Mouse (Mus musculus): ENCODE measurements at regions not wholly inside any gene's neighbourhood (a gene's known extent, or its start where the extent isn't known, plus 50 kb on each side); places are given as distances from the start of the nearest gene placed in this dataset.

GRCm38 (mm10) chr2:9704266-9704665, 176.8 kb upstream of the 4930412O13Rik start:
- DNase-seq (ENCODE audit: extremely low read depth, low read depth, low spot score), result no peak
- Histone ChIP-seq H3K27me3 (ENCODE audit: control insufficient read depth, insufficient read depth, low read length) (no peaks in the 10 kb centered on the region), H3K36me3 (ENCODE audit: control insufficient read depth, insufficient read depth, low read length) (no peaks in the 10 kb centered on the region), H3K4me3 (ENCODE audit: insufficient read depth, low read depth, low read length) (no peak overlapping the region), H3K79me2 (ENCODE audit: control insufficient read depth, insufficient read depth, low read length) (no peaks in the 10 kb centered on the region), H3K9ac (ENCODE audit: low read depth, low read length) (no peak overlapping the region), H3K27ac (replicated peaks; ENCODE audit: insufficient read depth, low read depth, low read length) (no peak overlapping the region), H3K4me1 (ENCODE audit: control insufficient read depth, insufficient read depth, low read length) (no peaks in the 10 kb centered on the region)
- 83% methylated on average over 3 of the region's 3 CpGs for WGBS
- TF ChIP-seq CTCF (IDR thresholded peaks at IDR 0.05; ENCODE audit: low read depth, low read length) (no peak), POLR2A (IDR thresholded peaks at IDR 0.05; ENCODE audit: extremely low read depth, insufficient read depth, low read length) (no peak)

DNA sequence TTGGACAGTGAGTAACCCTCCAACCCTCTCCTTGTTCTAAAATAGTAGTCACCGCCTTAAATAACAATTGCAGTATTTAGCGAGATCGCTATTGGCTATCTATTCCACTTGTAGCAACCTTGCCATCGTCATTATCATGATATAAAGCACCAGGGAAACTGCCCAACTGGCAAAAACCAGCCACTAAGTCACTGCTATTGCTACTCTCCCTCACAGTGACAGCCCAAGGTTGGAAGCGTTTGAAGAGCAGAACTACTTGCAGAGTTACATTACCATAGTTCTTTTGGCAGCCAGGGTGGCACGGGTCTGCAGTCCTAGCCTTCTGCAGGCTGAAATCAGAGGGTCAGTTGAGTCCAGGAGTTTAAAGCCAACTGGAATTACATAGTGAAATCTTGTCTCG, 171.6 kb upstream of the 4930412O13Rik start:
- no peak for DNase-seq (ENCODE audit: extremely low read depth, low read depth, low spot score)
- H3K4me1 ChIP-seq (ENCODE audit: control insufficient read depth, insufficient read depth, low read length), result no peaks in the 10 kb centered on the region
- H3K9ac ChIP-seq (ENCODE audit: low read depth, low read length), result no peak overlapping the region
- no peaks in the 10 kb centered on the region for H3K79me2 ChIP-seq (ENCODE audit: control insufficient read depth, insufficient read depth, low read length)
- H3K27me3 ChIP-seq (ENCODE audit: control insufficient read depth, insufficient read depth, low read length), result no peaks in the 10 kb centered on the region
- no peak for TF ChIP-seq POLR2A (IDR thresholded peaks at IDR 0.05; ENCODE audit: extremely low read depth, insufficient read depth, low read length)
- TF ChIP-seq CTCF (IDR thresholded peaks at IDR 0.05; ENCODE audit: low read depth, low read length), result no peak
- WGBS, result 79% methylated on average over 7 of the region's 7 CpGs
- H3K4me3 ChIP-seq (ENCODE audit: insufficient read depth, low read depth, low read length), result no peak overlapping the region
- no peaks in the 10 kb centered on the region for H3K36me3 ChIP-seq (ENCODE audit: control insufficient read depth, insufficient read depth, low read length)
- no peak overlapping the region for H3K27ac ChIP-seq (replicated peaks; ENCODE audit: insufficient read depth, low read depth, low read length)

DNA sequence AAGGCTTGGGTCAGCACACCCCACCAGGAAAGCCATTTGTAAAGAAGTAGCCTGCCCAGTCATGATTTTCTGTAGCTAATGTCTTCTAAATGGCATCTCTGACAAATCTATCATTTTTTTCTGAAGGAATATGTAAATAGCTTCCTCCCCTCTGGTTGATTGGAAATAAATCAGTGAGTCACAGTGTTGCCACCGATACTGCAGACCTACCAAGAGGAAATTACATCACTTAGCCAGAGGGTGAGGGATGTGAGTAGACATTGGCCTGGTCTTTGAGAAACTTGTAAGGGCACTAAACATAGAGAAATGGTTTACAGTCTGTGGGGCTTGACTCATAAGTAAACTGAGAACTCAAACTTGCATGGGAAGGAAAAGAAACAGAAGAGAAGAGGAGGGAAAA, 163.1 kb upstream of the 4930412O13Rik start:
- no peaks in the 10 kb centered on the region for H3K27me3 ChIP-seq (ENCODE audit: control insufficient read depth, insufficient read depth, low read length)
- H3K27ac ChIP-seq (replicated peaks; ENCODE audit: insufficient read depth, low read depth, low read length), result no peak overlapping the region
- no peak overlapping the region for H3K4me3 ChIP-seq (ENCODE audit: insufficient read depth, low read depth, low read length)
- no peaks in the 10 kb centered on the region for H3K36me3 ChIP-seq (ENCODE audit: control insufficient read depth, insufficient read depth, low read length)
- H3K79me2 ChIP-seq (ENCODE audit: control insufficient read depth, insufficient read depth, low read length), result no peaks in the 10 kb centered on the region
- H3K4me1 ChIP-seq (ENCODE audit: control insufficient read depth, insufficient read depth, low read length), result no peaks in the 10 kb centered on the region
- 79% methylated on average over 1 of the region's 1 CpGs for WGBS
- no peak overlapping the region for H3K9ac ChIP-seq (ENCODE audit: low read depth, low read length)
- TF ChIP-seq POLR2A (IDR thresholded peaks at IDR 0.05; ENCODE audit: extremely low read depth, insufficient read depth, low read length) (no peak), CTCF (IDR thresholded peaks at IDR 0.05; ENCODE audit: low read depth, low read length) (no peak)
- no peak for DNase-seq (ENCODE audit: extremely low read depth, low read depth, low spot score)

DNA sequence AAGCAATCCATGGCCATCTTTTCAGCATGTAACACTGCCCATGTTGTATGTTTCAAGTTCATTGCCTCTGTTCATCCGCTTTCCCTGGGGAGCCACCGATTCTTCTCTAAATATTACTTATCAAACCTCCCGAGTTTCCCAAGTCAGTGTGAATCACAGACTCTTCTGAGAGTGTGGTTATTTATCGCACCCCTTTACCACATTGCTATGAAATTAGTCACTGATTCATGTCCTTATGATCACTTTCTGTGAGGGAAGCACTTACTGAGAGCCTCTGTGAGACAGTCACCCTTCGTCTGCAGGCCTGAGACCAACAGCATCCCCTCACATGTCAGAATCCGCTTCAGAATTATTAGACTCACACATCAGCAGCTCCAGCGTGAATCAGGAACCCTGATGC, 147.8 kb upstream of the 4930412O13Rik start:
- no peak for TF ChIP-seq CTCF (IDR thresholded peaks at IDR 0.05; ENCODE audit: low read depth, low read length)
- no peak for TF ChIP-seq POLR2A (IDR thresholded peaks at IDR 0.05; ENCODE audit: extremely low read depth, insufficient read depth, low read length)
- H3K27ac ChIP-seq (replicated peaks; ENCODE audit: insufficient read depth, low read depth, low read length), result no peak overlapping the region
- H3K4me3 ChIP-seq (ENCODE audit: insufficient read depth, low read depth, low read length), result no peak overlapping the region
- H3K4me1 ChIP-seq (ENCODE audit: control insufficient read depth, insufficient read depth, low read length), result no peaks in the 10 kb centered on the region
- H3K27me3 ChIP-seq (ENCODE audit: control insufficient read depth, insufficient read depth, low read length), result no peaks in the 10 kb centered on the region
- H3K36me3 ChIP-seq (ENCODE audit: control insufficient read depth, insufficient read depth, low read length), result no peaks in the 10 kb centered on the region
- no peak for DNase-seq (ENCODE audit: extremely low read depth, low read depth, low spot score)
- no peak overlapping the region for H3K9ac ChIP-seq (ENCODE audit: low read depth, low read length)
- 81% methylated on average over 7 of the region's 7 CpGs for WGBS
- no peaks in the 10 kb centered on the region for H3K79me2 ChIP-seq (ENCODE audit: control insufficient read depth, insufficient read depth, low read length)

DNA sequence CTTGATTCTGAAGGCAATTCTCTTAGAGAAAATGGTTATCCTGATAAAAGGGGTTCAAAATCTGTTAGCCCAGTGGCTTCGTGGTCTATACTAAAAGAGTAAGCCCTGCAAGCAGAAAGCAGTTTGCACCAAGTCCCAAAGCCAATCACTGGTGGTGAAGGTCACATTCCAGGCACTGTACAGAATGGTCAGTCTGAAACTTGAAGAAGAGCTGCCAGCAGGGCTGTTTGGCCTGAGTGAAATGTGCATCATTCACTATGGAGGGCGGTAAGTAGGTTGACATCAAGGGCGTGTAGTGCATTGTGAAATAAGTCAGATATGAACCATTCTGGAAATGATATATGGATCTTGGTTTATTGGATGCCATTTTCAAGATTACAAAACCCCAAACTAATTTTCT, 136.9 kb upstream of the 4930412O13Rik start:
- TF ChIP-seq CTCF (IDR thresholded peaks at IDR 0.05; ENCODE audit: low read depth, low read length) (no peak), POLR2A (IDR thresholded peaks at IDR 0.05; ENCODE audit: extremely low read depth, insufficient read depth, low read length) (no peak)
- no peaks in the 10 kb centered on the region for H3K4me1 ChIP-seq (ENCODE audit: control insufficient read depth, insufficient read depth, low read length)
- WGBS, result 91% methylated on average over 3 of the region's 3 CpGs
- no peak for DNase-seq (ENCODE audit: extremely low read depth, low read depth, low spot score)
- no peaks in the 10 kb centered on the region for H3K27me3 ChIP-seq (ENCODE audit: control insufficient read depth, insufficient read depth, low read length)
- H3K27ac ChIP-seq (replicated peaks; ENCODE audit: insufficient read depth, low read depth, low read length), result no peak overlapping the region
- no peaks in the 10 kb centered on the region for H3K36me3 ChIP-seq (ENCODE audit: control insufficient read depth, insufficient read depth, low read length)
- no peaks in the 10 kb centered on the region for H3K79me2 ChIP-seq (ENCODE audit: control insufficient read depth, insufficient read depth, low read length)
- no peak overlapping the region for H3K4me3 ChIP-seq (ENCODE audit: insufficient read depth, low read depth, low read length)
- no peak overlapping the region for H3K9ac ChIP-seq (ENCODE audit: low read depth, low read length)

GRCm38 (mm10) chr2:9749829-9750788, 130.9 kb upstream of the 4930412O13Rik start:
- no peak overlapping the region for H3K4me3 ChIP-seq (ENCODE audit: insufficient read depth, low read depth, low read length)
- 56% methylated on average over 11 of the region's 11 CpGs for WGBS
- TF ChIP-seq POLR2A (IDR thresholded peaks at IDR 0.05; ENCODE audit: extremely low read depth, insufficient read depth, low read length) (no peak), CTCF (IDR thresholded peaks at IDR 0.05; ENCODE audit: low read depth, low read length) (no peak)
- no peak for DNase-seq (ENCODE audit: extremely low read depth, low read depth, low spot score)
- H3K79me2 ChIP-seq (ENCODE audit: control insufficient read depth, insufficient read depth, low read length), result no peaks in the 10 kb centered on the region
- H3K4me1 ChIP-seq (ENCODE audit: control insufficient read depth, insufficient read depth, low read length), result no peaks in the 10 kb centered on the region
- H3K27ac ChIP-seq (replicated peaks; ENCODE audit: insufficient read depth, low read depth, low read length), result no peak overlapping the region
- no peak overlapping the region for H3K9ac ChIP-seq (ENCODE audit: low read depth, low read length)
- H3K36me3 ChIP-seq (ENCODE audit: control insufficient read depth, insufficient read depth, low read length), result no peaks in the 10 kb centered on the region
- no peaks in the 10 kb centered on the region for H3K27me3 ChIP-seq (ENCODE audit: control insufficient read depth, insufficient read depth, low read length)
